Mouse (Mus musculus) urinary bladder, postnatal 25 days (tissue): ENCODE measurements at regions not wholly inside any gene's neighbourhood (a gene's known extent, or its start where the extent isn't known, plus 50 kb on each side); places are given as distances from the start of the nearest gene placed in this dataset.

Experiments
- DNase-seq: peaks from one replicate; pipeline ENCODE4 v3.0.0; 2022; ENCODE audit warnings: low spot score

- DNase-seq, result no peak
Observed at GRCm38 (mm10) chr16:20800038-20800437, 65.7 kb upstream of the Thpo start.

- DNase-seq, result no peak
Observed at GRCm38 (mm10) chr16:20798115-20798514, 63.8 kb upstream of the Thpo start.

- DNase-seq, result no peak
Observed at GRCm38 (mm10) chr16:20794721-20795120, 60.4 kb upstream of the Thpo start.
